Mouse (Mus musculus) embryo, embryonic 11.5 days (tissue): Measurements from ENCODE around the gene Skida1.
"Not testable (repeated sequence)": the region's sequence is repeated elsewhere in the genome, so short reads cannot be mapped to it uniquely, and the experiment has no call there.

ENCODE experiments used
- DNase-seq: peaks from one replicate; pipeline ENCODE4 v3.0.0-alpha.2; 2012; ENCODE audit warnings: low read depth, low spot score

The Skida1 gene

GRCm38 (mm10) chr2:18048453-18049075 lies at the start of gene Skida1:
Skida1 (minus strand) TSS chr2:18049051.
- no peak for DNase-seq

- no peak for DNase-seq
Measured at GRCm38 (mm10) chr2:18095804-18096203, 47.0 kb upstream of the Skida1 start.

GRCm38 (mm10) chr2:18094319-18094718 lies 45.5 kb upstream of the Skida1 start:
- no peak for DNase-seq

GRCm38 (mm10) chr2:18093858-18094257 lies 45.0 kb upstream of the Skida1 start:
- no peak for DNase-seq

GRCm38 (mm10) chr2:18087695-18088094 lies 38.8 kb upstream of the Skida1 start:
- DNase-seq: not testable (repeated sequence)

- DNase-seq: no peak
Measured at GRCm38 (mm10) chr2:18080182-18080860, 31.5 kb upstream of the Skida1 start.

GRCm38 (mm10) chr2:18071947-18072346 lies 23.1 kb upstream of the Skida1 start:
- DNase-seq: no peak

GRCm38 (mm10) chr2:18068071-18068796 lies 19.4 kb upstream of the Skida1 start:
- no peak for DNase-seq

GRCm38 (mm10) chr2:18066436-18066835 lies 17.6 kb upstream of the Skida1 start:
- DNase-seq: no peak

- DNase-seq: no peak
Measured at GRCm38 (mm10) chr2:18065708-18066030, 16.8 kb upstream of the Skida1 start.

GRCm38 (mm10) chr2:18064941-18065707 lies 16.3 kb upstream of the Skida1 start:
- peak; percentile 62 for DNase-seq

GRCm38 (mm10) chr2:18064356-18064858 lies 15.6 kb upstream of the Skida1 start:
- DNase-seq: peak; percentile 89

- no peak for DNase-seq
Measured at GRCm38 (mm10) chr2:18063763-18064251, 15.0 kb upstream of the Skida1 start.

- no peak for DNase-seq
Measured at GRCm38 (mm10) chr2:18060396-18060795, 11.5 kb upstream of the Skida1 start.

- no peak for DNase-seq
Measured at GRCm38 (mm10) chr2:18059891-18060290, 11.0 kb upstream of the Skida1 start.

- no peak for DNase-seq
Measured at GRCm38 (mm10) chr2:18059063-18059462, 10.2 kb upstream of the Skida1 start.

GRCm38 (mm10) chr2:18058146-18058708 lies 9.4 kb upstream of the Skida1 start:
- no peak for DNase-seq

- DNase-seq: no peak
Measured at GRCm38 (mm10) chr2:18057336-18058145, 8.7 kb upstream of the Skida1 start.

- DNase-seq: peak; percentile 92
Measured at GRCm38 (mm10) chr2:18056786-18057255, 8.0 kb upstream of the Skida1 start.
